ENCODE assay signal across 10 mouse cellular contexts in genomic region chr6:145578457-145579185, GRCm38 (mm10). TPM values are rescaled to one million over a fixed set of nuclear protein-coding genes. Genes with fewer than 3 reads are reported as not detected.
DNase-seq lines count a peak whose midpoint lies in the region; ATAC-seq and TF ChIP-seq lines count a peak whose summit lies in the region.
"Had no signal": no experiment of that assay in that cellular context is flagged by ENCODE, and none has a peak within 500 bp of the region (broad histone marks: within the 10 kb centered on the region; RNA-seq: fewer than 3 reads in every experiment).

No protein-coding gene starts in this region.

- TF ChIP-seq EP300 in heart, postnatal 0 days (IDR thresholded peaks at IDR 0.05; ENCODE audit: low read depth), result no peak

- 37% methylated on average over 10 of the region's 10 CpGs for WGBS in heart, postnatal 0 days

- H3K4me3 ChIP-seq in heart, postnatal 0 days (ENCODE audit: low read depth, low read length), result no peak overlapping the region

- peak; percentile 49; the same call in 1 of the 2 replicates for ATAC-seq in heart, postnatal 0 days (ENCODE audit: insufficient read depth, low read depth)
- 0 out of 2 replicates have a peak, but pooled peaks have one; percentile 31 for ATAC-seq in megakaryocyte, adult 5-6 weeks (ENCODE audit: poor library complexity, severe bottlenecking)

- TF ChIP-seq CTCF in heart, postnatal 0 days (IDR thresholded peaks at IDR 0.05; ENCODE audit: low read depth), result no peak
- TF ChIP-seq CTCF in brain, embryonic 14.5 days (IDR thresholded peaks at IDR 0.05; ENCODE audit: borderline replicate concordance, extremely low read depth, insufficient read depth, insufficient read length), result no peak

- H3K9ac ChIP-seq in heart, postnatal 0 days (replicated peaks; ENCODE audit: low read depth, low read length), result no peak overlapping the region

- no peak overlapping the region for H3K27ac ChIP-seq in heart, postnatal 0 days (ENCODE audit: low read depth)

- no peaks in the 10 kb centered on the region for H3K27me3 ChIP-seq in heart, postnatal 0 days (ENCODE audit: control insufficient read depth, insufficient read depth, low read length)

- no peak overlapping the region for H3K4me2 ChIP-seq in heart, postnatal 0 days (ENCODE audit: low read depth, low read length)

- intact Hi-C loops in heart, postnatal 25 days (cut with DNase I), result no loop called here

- H3K4me1 ChIP-seq in heart, postnatal 0 days (ENCODE audit: control insufficient read depth, insufficient read depth), result peaks cover 19% of the 10 kb centered on the region; the same call in 1 of the 2 replicates

- no peak for DNase-seq in heart, postnatal 0 days (ENCODE audit: low spot score)
- no peak for DNase-seq in heart, postnatal 25 days (ENCODE audit: low spot score)
- peak; percentile 69 for DNase-seq in brain, embryonic 14.5 days (ENCODE audit: low read depth)
- peak; percentile 43 for DNase-seq in kidney, adult 11 months
- no peak for DNase-seq in spleen, postnatal 36 days (ENCODE audit: low spot score in 2 of 2)
- DNase-seq in cerebellum, postnatal 36 days, result no peak
- no peak for DNase-seq in layer of hippocampus, adult 18-20 months (ENCODE audit: low spot score in 2 of 2)
- DNase-seq: cerebellum, adult 18-20 months had no signal

- no peaks in the 10 kb centered on the region for H3K36me3 ChIP-seq in heart, postnatal 0 days (replicated peaks; ENCODE audit: control insufficient read depth, insufficient read depth, low read length)

- no peak for TF ChIP-seq POLR2A in brain, embryonic 14.5 days (IDR thresholded peaks at IDR 0.05; ENCODE audit: borderline replicate concordance, extremely low read depth, insufficient read depth, insufficient read length, poor library complexity, severe bottlenecking)

- H3K9me3 ChIP-seq in heart, postnatal 0 days (replicated peaks; ENCODE audit: control insufficient read depth, low read length), result no peaks in the 10 kb centered on the region

RNA-seq across cellular contexts. Expression of gene Lmntd1, which starts 35.5 kb away (rescaled TPM):
- total RNA-seq in heart, postnatal 0 days (2014; rRNA removed; ENCODE audit: low replicate concordance), result 4.5 and 8.1 TPM in 2 replicates
- polyA plus RNA-seq in heart, postnatal 0 days (2015; fragmentation: Nextera tagmentation; extraction: Ambion mirVana), result 9.8 and 11.5 TPM in 2 replicates
- total RNA-seq in heart, postnatal 25 days (2021), result 1 to 10 TPM; 2.1 to 2.3 TPM
- 0.81 and 1.3 TPM in 2 replicates for polyA plus RNA-seq in brain, embryonic 14.5 days (2012; rRNA removed)
- total RNA-seq in megakaryocyte, adult 5-6 weeks (2015), result not detected in 2 replicates
- not detected in 2 replicates for total RNA-seq in megakaryocyte, adult 5-6 weeks (2017)
- 1 to 10 TPM in 1 of 2 experiments, under 1 TPM in 1; 0.97 to 1.5 TPM for total RNA-seq in layer of hippocampus, adult 18-20 months (2021)
- total RNA-seq: hematopoietic stem cell, adult 5-6 weeks had no signal

RNA-seq across cellular contexts. Expression of gene Tuba3b, which starts 36.9 kb away (rescaled TPM):
- 2.1 TPM in 1 of 2 replicates, not detected in the other for total RNA-seq in heart, postnatal 0 days (2014; rRNA removed; ENCODE audit: low replicate concordance)
- polyA plus RNA-seq in heart, postnatal 0 days (2015; fragmentation: Nextera tagmentation; extraction: Ambion mirVana), result 1.2 and 1.5 TPM in 2 replicates
- total RNA-seq in heart, postnatal 25 days (2021), result under 1 TPM in 1 of 2 experiments, not detected in 1; 0.20 TPM
- polyA plus RNA-seq in brain, embryonic 14.5 days (2012; rRNA removed), result not detected in 2 replicates
- total RNA-seq in megakaryocyte, adult 5-6 weeks (2015), result not detected in 2 replicates
- not detected in 2 replicates for total RNA-seq in megakaryocyte, adult 5-6 weeks (2017)
- total RNA-seq in layer of hippocampus, adult 18-20 months (2021), result not detected
- total RNA-seq: hematopoietic stem cell, adult 5-6 weeks had no signal

Comparison
In these comparisons a context has a peak if more than half of its experiments do, and no peak if none do; other contexts are left out.
1. DNase-seq: peak in brain, embryonic 14.5 days (single experiment) and kidney, adult 11 months (single experiment); none in heart, postnatal 0 days (single experiment), heart, postnatal 25 days (single experiment), spleen, postnatal 36 days (0 of 2), cerebellum, postnatal 36 days (0 of 2) and layer of hippocampus, adult 18-20 months (0 of 2).